Mouse (Mus musculus) spleen, adult 2 months (tissue): ENCODE results near the gene Galnt6.
"Not testable (repeated sequence)": the region's sequence is repeated elsewhere in the genome, so short reads cannot be mapped to it uniquely, and the experiment has no call there.

Experiments
- CTCF ChIP-seq: fragments of 200-500 bp; IDR thresholded peaks from 2 replicates; pipeline ENCODE4 v1.5.1; 2011; ENCODE audit warnings: mild to moderate bottlenecking, inconsistent platforms; ENCODE audit not compliant: insufficient read depth, insufficient read length, insufficient replicate concordance; ENCODE audit errors: extremely low read depth
- POLR2A ChIP-seq: fragments of 200-500 bp; IDR thresholded peaks from 2 replicates; pipeline ENCODE4 v1.6.1; 2011; ENCODE audit warnings: low read depth, low read length, inconsistent platforms

DNA sequence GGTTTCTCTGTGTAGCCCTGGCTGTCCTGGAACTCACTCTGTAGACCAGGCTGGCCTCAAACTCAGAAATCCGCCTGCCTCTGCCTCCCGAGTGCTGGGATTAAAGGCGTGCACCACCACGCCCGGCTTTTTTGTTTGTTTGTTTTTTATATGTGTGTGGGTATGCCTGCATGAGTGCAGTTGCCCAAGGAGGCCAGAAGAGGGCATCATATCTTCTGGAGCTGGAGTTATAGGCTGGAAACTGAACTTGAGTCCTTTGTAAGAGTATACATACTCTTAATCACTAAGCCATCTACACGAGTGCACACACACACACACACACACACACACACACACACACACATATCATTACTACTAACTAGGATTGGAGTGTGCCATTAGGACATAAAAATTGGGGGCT lies 44.7 kb upstream of the Galnt6 start:
- TF ChIP-seq POLR2A, CTCF: not testable (repeated sequence)
